Mouse (Mus musculus): ENCODE measurements around the gene Btbd16.
A peak's percentile ranks its signal among the peaks of the same experiment; 100 is the strongest.

Gene Btbd16

DNA sequence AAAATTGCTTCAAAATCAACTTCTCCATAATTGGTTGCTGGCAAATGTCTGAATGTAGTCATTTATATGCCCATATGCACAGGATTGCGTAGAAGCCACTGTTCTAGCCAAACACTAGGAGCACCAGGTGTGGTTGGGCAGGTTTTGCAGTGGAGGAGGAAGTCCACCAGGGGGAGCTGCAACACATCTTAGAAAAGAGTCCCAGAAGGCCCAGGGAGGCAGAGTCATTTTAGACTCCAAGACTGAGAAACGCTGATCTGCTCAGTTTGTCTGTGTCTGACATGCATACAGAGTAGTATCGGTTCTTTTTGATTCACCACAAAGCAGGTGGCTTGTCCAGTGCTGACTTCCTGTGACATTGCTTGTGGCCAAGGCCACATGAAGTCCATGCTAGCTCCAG, 3.2 kb upstream of the Btbd16 start:
- peak; percentile 45 for DNase-seq (ENCODE audit: low spot score)

DNA sequence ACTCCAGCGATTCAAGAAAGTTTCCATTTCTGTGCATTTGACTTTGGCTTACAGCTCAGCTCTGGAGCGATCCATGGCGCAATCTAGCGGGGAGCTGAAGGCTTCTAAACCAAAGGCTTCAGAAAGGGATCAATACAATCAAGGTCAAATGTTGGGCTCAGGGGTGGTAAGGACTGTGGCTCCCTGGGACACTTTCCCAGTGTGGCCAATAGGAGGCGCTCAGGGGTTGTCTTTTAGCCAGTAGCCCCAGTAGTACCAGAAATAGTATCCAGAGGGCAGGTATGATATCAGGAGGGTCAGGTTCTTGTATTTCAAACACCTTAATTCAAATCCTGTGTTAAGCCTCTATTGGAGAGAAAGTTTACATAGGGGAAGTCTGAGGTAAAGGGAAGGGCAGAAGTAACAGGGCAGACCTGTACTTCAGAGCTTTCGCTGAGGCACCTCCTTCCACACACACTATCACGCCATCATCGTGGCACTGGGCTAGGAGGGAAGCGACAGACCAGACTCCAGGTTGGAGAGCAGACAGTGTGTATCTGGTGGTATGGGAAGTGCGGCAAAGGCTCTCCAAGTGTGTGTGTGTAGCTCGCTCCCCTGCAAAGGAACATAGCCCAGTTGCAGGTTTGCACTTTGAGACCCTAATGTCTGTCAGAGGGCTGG, 568 bp upstream of the Btbd16 start:
- DNase-seq (ENCODE audit: low spot score) = no peak

DNA sequence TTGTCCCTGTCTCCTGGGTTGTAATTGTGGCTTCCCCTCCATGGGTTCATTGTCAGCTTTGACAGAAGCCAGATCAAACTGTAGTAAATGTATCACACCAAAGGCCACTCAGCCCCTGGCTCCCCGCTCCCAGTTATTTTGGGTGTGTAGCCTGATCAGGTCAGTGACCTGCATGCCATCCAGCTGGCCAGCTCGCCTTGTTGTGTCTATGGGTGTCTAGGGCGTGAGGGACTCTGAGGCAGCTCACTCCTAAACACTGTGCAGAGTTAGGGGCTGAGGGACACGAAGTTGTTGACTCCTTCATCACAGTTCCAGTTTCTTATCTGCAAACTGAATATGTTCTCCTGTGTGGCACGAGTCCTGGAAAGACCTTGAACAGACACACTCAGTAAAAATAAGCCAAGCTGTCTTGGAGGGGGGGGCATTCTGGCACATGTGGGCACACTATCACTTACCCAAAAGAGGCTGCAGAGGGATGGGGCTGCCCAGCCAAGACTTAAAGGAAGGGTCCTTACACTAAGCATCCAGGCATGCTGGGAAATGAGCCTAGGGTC, 7.1 kb downstream of the Btbd16 start:
- DNase-seq (ENCODE audit: low spot score) = no peak

DNA sequence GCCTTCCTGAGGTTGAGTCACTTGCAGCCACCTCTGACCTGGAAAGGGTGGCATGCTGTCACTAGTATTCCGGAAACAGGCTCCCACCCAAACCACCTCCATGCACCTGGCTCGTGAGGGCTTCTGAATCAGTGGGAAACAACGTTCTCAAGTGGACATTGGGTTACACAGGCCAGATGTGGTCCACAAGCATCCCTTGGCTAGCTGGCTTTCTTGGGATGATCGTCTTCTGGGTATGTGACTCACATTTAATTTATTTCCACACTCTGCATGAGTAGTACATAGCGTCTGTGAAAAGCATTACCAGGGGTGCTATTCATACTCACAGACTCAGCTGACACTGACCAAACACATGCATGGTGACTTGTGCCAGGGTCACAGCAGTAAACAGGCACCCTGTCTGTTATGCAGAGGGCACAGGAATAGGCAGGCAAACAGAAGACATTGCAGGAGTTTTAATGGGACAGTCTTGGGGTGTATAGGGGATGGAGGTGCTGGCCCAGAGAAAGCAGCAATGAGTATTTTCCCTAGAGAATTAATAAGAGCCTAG, 8.7 kb downstream of the Btbd16 start:
- DNase-seq (ENCODE audit: low spot score) = no peak

DNA sequence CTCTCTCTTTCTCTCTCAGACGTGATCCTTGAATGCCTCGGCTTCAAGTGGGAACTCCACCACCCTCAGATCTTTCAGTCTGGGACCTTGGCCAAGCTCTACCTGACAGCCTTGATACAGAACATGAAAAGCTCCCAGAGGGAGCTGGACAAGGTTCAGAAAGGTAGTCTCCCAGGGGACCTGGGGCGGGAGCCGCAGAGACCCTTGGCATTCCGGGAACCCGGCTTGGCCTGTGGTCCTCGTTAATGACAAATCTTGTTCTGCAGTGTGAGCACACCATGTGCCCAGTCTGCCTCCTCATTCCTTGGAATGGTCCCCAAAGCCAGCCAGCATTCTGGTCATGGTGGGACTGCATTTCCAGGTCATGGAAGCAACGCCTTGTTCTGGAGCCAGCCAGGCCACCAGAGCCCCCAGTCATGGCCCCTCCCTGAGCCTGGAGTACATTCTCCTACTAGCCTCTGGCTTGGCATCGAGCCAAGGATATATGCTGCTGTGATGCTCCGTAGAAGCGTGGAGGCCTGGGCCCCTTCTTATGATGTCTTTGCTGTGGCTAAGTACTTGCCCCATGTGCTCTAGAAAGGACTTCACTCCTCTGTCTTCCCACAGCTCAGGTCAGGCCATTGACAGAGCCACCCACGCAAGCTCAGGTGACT, 12.2 kb downstream of the Btbd16 start:
- DNase-seq (ENCODE audit: low spot score) = no peak

DNA sequence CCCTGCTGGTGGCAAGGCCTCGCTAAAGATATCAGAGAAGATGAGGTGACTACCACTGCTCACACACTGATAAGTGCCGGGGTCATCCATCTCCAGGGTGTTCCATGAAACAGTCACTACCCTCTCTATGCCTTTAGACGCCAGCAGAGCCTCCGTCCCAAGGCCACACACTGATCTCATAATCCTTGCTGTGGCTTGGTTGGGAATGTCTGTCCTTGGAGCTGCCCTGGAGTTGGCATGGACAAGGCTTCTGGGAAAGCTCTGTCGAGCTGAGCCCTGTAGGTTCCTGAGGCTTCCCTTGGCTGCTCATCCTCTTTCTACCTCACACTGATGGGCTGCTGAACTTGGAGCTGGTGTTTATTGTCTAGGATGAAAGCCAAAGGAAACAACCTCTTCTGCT, 12.8 kb downstream of the Btbd16 start:
- DNase-seq (ENCODE audit: low spot score) = no peak

DNA sequence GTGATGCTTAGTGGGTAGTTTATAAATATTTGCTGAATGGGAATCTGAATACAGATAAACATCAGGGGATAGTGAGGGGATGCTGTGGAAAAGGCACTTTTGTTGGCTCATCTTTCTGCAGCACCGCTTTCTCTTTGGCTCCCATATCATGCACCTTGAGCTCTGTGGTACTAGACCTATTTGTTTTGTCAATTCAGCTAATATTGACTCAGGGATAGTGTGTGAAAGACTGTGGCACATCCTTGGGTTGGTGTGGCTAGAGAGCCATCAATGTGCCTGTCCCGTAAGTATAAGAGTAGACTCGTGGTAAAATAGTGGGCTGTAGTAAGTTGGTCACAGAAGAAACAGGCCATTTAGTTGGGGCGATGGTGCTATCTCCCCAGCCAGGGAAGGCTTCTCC, 13.7 kb downstream of the Btbd16 start:
- DNase-seq (ENCODE audit: low spot score) = no peak

DNA sequence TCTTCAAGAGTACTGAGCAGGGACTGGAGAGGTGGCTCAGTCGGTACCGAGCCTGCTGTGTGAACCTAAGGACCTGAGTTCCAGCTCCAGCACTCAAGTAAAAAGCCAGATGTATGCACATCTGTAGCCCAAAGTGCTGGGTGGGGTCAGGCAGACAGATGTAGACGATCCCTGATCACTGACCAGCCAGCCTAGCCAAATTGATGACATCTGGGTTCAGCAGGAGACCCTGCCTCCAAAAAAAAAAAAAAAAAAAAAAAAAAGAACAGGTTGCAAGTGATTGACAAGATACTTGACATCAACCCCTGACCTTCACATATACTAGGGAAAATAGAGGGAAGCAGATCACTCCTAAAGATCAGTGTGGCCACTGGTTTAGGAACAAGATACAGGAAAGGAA, 15.1 kb downstream of the Btbd16 start:
- no peak for DNase-seq (ENCODE audit: low spot score)

DNA sequence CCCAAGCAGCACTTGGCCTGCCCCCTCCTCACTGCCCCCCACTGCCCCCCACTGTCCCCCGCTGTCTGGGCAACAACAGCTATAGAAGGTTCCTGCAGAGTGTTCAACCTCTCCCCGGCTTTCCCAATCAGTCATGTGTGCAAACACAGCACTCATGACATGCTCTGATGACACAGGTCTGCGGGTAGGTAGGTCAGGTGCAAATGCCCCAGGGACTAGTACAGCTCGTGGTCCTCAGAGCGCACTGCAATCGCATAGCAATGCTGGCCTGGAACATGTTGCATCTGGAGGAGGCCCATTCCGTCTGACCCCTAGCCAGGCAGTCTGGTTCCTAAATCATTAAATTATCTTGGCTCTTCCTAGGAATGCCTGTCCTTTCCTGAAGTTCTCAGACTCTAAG, 15.6 kb downstream of the Btbd16 start:
- DNase-seq (ENCODE audit: low spot score) = no peak

DNA sequence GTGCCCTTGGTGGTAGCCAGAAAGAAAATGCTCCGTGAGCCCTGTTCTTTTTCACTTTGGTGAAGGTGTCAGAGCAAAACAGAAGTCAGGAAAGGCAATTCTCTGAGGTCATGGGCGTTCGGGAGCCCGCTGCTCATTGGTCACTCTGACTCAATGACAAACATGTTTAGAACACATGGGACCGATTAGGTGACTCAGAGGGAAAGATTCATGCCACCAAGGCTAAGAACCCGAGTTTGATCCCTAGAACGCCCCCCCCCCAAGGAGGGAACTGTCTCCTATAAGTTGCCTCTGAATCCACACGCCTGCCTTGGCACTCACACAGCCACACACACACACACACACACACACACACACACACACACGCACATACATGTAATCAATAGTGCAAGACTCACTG, 19.8 kb downstream of the Btbd16 start:
- no peak for DNase-seq (ENCODE audit: low spot score)

DNA sequence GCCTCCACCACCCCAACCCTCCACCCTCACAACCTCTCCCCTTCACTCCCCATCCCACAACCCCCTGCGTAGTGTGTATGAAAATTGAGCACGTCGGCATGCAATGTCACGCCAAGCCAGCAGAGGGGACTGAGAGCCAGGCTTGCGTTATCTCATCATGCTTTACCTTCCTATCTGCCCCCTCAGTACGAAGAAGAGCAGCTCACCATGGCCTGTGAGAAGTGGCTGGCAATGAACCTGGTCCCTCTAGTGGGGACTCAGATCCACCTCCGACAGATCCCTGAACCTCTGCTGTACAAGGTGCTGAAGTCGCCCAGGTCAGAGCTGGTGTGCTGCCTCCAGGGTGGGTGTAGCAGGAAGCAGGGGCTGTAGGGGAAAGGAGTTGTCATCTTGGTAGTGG, 22.9 kb downstream of the Btbd16 start:
- DNase-seq (ENCODE audit: low spot score) = no peak

DNA sequence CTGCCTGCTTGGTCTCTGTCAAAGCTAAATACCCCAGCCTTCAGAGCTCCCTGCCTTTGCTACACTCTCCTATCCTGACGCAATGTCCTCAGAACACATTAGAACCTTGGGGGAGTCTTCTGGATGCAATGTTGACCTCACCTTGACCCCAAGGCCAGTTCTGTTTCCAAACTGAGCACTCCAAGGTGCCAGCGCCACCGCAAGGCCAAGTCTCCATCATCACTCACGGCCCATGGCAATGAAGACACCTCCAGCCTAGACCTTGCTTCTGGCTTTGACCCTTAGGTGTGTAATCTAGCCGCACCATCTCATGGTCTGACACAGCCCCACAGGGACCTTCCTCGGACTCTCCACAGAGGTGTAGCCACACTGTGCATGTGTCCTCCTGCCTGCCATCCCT, 23.7 kb downstream of the Btbd16 start:
- DNase-seq (ENCODE audit: low spot score) = no peak

DNA sequence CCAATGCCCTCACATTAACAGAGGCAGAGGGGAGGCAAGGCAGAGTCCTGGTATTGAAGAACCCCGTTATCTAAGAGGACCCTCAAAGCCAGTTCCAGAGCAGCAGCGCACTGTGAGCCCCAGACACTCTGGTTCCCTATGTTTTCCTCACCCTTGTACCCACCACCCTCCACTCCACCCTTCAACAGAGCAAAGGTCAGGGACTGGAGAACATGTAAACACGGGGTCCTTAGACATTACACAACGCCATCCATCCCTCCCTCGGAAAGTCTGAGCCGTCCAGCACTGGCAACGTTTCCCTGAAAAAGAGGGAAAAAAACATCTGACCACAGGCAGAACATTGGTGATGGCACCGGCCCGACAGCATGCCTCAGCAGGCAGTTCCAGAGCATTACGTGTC, 25.5 kb downstream of the Btbd16 start:
- no peak for DNase-seq (ENCODE audit: low spot score)

DNA sequence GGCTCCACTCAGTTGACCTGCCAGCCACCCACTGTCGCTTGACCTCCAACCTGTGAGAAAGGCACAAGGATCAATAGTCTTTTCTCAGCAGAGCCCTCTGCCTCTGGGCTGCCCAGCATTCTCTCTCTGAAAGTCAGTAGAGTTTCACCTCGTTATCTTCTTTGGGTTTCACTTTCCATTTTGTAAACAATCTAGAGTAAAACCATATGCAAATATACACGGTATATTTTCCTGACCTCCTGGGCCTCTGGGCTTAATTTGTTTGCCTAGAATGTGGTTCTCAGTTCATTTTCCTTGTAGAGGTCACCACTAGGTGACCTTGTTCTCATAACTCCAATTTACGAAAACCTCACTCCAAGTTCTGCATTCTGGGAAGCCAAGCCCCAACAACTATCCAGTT, 26.8 kb downstream of the Btbd16 start:
- DNase-seq (ENCODE audit: low spot score) = no peak

DNA sequence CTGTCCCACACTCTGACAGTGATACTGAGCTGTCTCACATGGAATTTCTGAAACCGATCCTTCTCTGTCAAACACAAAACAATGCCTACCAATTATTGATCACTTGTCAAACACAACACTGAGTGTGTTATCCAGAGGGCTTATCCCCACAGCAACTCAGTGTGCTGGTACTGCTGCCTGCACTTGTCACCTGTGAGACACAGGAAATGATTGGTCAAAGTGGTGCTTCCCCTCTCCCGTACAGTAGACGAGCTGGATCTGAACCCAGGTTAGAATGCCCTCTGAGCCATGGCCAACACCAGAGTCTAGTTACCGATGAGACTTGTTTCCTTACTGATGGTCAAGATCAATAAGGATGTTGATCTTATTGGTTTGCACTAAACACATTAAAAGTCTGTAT, 27.9 kb downstream of the Btbd16 start:
- DNase-seq (ENCODE audit: low spot score) = no peak

DNA sequence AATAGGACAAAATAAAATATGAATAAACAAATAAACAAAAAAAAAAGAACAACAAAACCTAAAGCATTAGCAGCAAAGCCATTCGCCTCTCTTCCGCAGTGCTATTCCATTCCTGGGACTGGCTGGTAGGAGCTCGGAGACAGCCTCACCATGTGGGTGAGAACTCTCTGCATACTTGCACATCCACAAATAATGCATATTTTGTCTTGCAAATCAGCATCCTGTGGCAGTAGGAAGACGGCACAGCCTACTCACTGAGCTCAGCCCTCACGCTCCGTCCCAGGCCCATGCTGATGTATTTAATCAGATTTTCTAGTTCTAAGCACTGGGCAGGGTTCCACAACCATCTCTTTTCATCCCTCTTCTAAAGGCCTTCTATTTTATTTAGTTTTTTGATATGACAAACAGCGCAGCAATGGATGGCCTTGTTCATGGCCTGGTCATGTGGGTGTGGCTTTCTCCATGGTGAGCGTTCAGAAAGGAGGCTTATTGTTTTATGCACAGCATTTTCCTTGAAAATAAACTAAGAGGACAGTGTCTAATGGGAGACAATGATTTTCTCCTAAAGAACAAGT, 29.5 kb downstream of the Btbd16 start:
- no peak for DNase-seq (ENCODE audit: low spot score)

DNA sequence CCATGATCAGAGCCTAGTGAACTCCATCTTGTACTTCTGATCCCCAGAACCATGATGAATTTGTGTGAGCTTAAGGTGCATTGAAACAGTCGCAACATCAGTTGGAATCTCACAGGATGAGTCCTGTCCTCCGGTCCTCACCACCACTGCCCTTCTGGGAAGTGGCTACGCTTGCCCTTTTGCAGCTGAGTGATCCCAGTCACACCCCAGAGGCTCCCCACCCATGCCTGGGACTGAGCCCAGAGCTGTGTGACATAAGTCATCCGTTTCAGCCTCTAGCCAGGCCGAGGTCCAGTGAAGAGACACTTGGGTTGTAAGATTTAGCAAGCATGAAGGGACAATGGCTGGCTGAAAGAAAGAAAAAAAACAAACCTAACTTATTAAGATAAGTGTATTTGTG, 31.1 kb downstream of the Btbd16 start:
- no peak for DNase-seq (ENCODE audit: low spot score)

DNA sequence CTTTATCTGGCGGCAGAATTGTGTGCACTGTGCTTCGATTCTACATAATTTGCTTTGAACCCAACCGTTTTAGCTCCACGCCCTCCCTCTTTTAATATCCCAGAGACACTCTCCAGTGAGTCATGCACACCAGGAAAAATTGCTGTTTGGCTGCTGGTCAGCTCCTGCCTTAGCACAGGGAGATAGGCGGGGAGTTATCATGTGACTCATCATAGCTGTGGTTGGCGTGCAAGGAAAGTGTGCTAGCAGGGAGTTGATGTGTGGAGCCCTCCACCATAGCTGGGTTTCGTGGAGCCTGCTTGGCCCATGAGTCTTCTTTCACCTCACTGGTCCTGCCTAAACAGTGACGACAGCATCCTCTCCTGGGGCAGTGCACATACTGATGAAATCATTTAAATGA, 33.9 kb downstream of the Btbd16 start:
- no peak for DNase-seq (ENCODE audit: low spot score)

DNA sequence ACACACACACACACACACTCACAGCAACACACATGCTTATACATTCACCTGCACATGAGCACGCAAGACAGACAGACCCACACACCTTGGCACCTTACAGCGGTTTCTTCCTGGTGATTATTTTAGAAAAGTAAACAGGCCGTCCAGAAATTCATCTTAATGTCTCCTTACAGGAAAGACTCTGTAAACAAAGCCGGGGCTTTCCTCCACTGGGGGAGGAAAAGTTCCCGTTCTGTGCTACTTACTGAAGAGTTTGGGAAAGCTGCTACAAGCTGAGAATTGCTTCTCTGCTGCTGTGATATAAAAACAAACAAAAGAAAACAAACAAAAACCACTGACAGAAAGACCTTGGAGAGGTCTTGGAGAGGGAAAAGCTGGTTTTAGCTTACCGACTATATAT, 34.8 kb downstream of the Btbd16 start:
- DNase-seq (ENCODE audit: low spot score) = no peak

DNA sequence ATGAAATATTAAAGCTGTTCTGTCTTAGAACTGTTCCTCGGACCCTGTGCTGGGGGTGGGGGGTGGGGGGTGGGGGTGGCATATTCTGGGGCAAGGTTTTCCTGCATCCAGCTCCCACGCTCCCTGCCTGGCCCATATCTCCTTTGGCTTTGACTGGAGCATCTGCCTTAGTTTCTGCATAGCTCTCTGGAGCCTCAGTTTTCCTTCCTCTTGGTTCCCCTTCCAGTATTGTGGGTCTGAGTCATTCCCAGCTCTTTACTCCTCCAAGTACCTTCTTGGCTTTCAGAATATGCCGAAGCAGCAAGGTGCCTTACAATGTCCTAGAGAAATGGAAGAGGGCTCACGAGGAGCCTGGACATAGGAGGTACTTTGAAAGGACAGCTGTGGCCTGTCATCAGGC, 36.4 kb downstream of the Btbd16 start:
- DNase-seq (ENCODE audit: low spot score) = no peak

DNA sequence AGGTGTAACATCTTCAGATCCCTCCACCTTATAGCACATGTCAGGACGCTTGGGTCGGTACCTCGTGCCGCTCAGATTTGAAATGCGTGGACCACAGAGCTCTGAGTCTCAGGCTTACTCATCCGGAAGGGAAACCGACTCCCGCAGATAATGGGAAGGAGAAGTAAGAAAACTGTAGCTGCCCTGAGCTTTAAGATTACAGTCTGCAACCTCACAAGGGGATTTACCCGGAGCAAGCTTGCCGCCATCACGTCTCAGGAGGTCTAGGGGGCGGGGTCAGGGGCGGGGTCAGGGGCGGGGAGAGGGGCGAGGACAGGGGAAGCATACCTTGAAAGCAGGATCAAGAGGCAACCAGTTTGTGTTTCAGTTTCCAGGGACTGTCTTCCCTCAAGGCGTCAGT, 38.5 kb downstream of the Btbd16 start:
- DNase-seq (ENCODE audit: low spot score) = no peak

DNA sequence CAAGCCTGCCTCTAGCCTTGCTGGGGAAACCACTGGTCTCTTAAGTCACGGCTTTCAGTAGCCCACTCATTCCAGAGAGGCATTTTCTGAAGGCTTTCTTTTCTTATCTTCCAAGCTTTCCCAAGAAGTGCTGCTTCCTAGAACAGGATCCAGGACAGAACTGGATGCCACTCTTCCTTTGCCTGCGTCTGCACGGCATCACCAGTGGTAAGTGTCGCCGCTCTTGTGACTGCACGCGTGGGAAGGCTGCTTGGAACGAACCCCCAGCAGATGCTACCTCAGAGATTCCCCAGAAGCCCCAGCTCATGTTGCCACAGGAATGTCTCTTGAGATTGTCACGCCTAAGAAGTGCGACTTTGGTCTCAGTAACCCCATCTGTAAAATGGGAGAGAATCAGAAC, 41.7 kb downstream of the Btbd16 start:
- no peak for DNase-seq (ENCODE audit: low spot score)

DNA sequence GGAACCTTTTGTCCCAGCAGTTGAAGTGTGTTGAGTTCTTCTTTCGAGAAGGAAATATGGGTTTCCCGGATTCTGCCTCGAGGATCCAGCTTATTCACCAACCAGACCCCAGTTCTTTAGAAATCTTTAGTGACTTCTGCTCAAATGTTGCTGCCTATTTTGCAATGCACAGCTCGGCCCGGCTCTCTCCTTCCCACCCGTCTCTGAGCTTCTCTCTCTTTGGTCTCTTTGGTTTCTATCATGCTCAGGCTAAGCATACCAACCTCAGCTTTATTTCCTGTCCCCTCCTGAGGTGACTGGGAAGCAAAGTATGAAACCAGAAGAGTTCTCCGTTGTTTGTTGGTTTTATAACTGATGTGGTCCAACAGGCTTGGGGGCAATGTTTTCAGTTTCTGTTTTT, 42.4 kb downstream of the Btbd16 start:
- DNase-seq (ENCODE audit: low spot score) = no peak
